ENCODE assay signal across 8 mouse cellular contexts in the genomic region with DNA sequence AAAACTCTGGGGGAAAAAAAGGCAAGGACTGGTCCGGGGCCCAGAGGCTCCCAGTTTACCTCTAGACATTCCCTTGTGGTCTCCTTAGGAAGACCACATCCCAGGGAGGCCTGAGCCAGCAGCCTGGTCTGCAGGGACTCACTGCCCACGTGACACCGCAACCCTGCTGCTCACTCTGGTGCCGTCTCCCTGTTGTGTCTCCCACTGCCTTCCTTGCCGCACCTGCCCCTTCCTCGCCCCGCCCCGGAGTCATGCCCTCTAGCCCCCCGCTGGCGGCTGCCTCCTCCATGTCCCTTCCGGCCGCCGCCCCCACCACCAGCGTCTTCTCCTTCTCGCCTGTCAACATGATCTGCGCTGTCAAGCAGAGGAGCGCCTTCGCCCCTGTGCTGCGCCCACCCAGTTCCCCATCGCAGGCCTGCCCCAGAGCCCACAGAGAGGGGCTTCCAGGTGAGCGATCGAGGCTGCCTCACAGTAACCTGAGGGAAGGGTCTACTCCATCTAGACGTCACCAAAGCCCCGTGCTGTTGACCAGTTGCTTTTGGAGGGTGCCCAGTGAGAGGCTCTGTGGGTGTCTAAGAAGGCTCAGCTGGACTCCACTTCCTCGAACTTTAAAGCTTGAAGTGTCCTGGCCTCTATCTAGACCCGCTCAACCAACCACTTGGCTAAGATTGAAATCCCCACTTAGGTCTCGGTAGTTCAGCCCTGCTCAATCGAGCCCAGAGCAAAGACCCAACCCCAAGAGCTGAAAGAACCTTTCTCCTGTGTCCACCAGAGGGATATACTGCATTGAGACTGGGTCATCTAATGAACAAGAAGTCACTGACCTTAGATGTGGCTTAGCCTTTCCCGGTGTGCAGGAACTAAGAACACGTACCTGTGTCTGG. TPM values are rescaled to one million over a fixed set of nuclear protein-coding genes. Genes with fewer than 3 reads are reported as not detected.
A peak's percentile ranks its signal among the peaks of the same experiment; 100 is the strongest.
DNase-seq lines count a peak whose midpoint lies in the region; ATAC-seq lines count a peak whose summit lies in the region.

No protein-coding gene starts in this region.

- intact Hi-C loops in heart, postnatal 36 days (cut with DNase I), result no loop called here
- intact Hi-C loops in left cerebral cortex, postnatal 36 days (cut with DNase I), result no loop called here

- no peaks in the 10 kb centered on the region for H3K9me3 ChIP-seq in heart, embryonic 11.5 days (replicated peaks; ENCODE audit: control insufficient read depth, low read length)
- H3K9me3 ChIP-seq in forebrain, embryonic 11.5 days (ENCODE audit: control insufficient read depth, low read length), result no peaks in the 10 kb centered on the region
- no peaks in the 10 kb centered on the region for H3K9me3 ChIP-seq in neural tube, embryonic 12.5 days

- 4% methylated on average over 30 of the region's 30 CpGs for WGBS in heart, embryonic 11.5 days (ENCODE audit: insufficient replicate concordance)
- WGBS in forebrain, embryonic 11.5 days, result 8% methylated on average over 30 of the region's 30 CpGs
- 9% methylated on average over 30 of the region's 30 CpGs for WGBS in neural tube, embryonic 12.5 days

- no peaks in the 10 kb centered on the region for H3K36me3 ChIP-seq in heart, embryonic 11.5 days (ENCODE audit: control insufficient read depth, insufficient read depth, low read length)
- H3K36me3 ChIP-seq in forebrain, embryonic 11.5 days (ENCODE audit: control insufficient read depth, insufficient read depth, low read length), result no peaks in the 10 kb centered on the region
- H3K36me3 ChIP-seq in neural tube, embryonic 12.5 days, result no peaks in the 10 kb centered on the region

- no peak overlapping the region for H3K27ac ChIP-seq in heart, embryonic 11.5 days (ENCODE audit: low read depth, low read length)
- no peak overlapping the region for H3K27ac ChIP-seq in forebrain, embryonic 11.5 days (ENCODE audit: low read depth, low read length)
- H3K27ac ChIP-seq in neural tube, embryonic 12.5 days, result no peak overlapping the region

- peak overlapping the region; percentile 55 for H3K4me3 ChIP-seq in heart, embryonic 11.5 days (ENCODE audit: low read depth, low read length)
- peak overlapping the region; percentile 23 for H3K4me3 ChIP-seq in forebrain, embryonic 11.5 days (ENCODE audit: low read depth, low read length)
- H3K4me3 ChIP-seq in neural tube, embryonic 12.5 days, result peak overlapping the region; percentile 16; the same call in 1 of the 2 replicates

- peak; percentile 60 for ATAC-seq in heart, embryonic 11.5 days (replicated peaks; ENCODE audit: insufficient number of reproducible peaks, low FRiP score, low TSS enrichment)
- ATAC-seq in forebrain, embryonic 11.5 days (replicated peaks; ENCODE audit: low FRiP score), result no peak
- peak; percentile 25; the same call in 1 of the 2 replicates for ATAC-seq in neural tube, embryonic 12.5 days (ENCODE audit: low FRiP score, low read depth)
- ATAC-seq in frontal cortex, adult (ENCODE audit: low TSS enrichment), result no peak

- DNase-seq in heart, postnatal 36 days, result no peak
- DNase-seq in forebrain, embryonic 11.5 days (ENCODE audit: low spot score), result peak; percentile 51
- peak; percentile 59 to 72 for DNase-seq in kidney, postnatal 4 days
- DNase-seq in cerebellum, postnatal 4 days (ENCODE audit: low spot score in 2 of 2), result no peak
- DNase-seq in left cerebral cortex, postnatal 36 days (ENCODE audit: low spot score in 2 of 2), result no peak

- H3K4me1 ChIP-seq in heart, embryonic 11.5 days (ENCODE audit: control insufficient read depth, insufficient read depth, low read length), result peaks cover 4% of the 10 kb centered on the region
- peaks cover 10% of the 10 kb centered on the region; the same call in 1 of the 2 replicates for H3K4me1 ChIP-seq in forebrain, embryonic 11.5 days (replicated peaks; ENCODE audit: control insufficient read depth, insufficient read depth, low read length)
- peaks cover 16% of the 10 kb centered on the region; the same call in 1 of the 2 replicates for H3K4me1 ChIP-seq in neural tube, embryonic 12.5 days

- H3K9ac ChIP-seq in heart, embryonic 11.5 days (ENCODE audit: low read depth, low read length), result peak overlapping the region; percentile 72
- H3K9ac ChIP-seq in forebrain, embryonic 11.5 days (ENCODE audit: low read length), result 0 out of 2 replicates have a peak overlapping the region, but pooled peaks have one; percentile 12
- H3K9ac ChIP-seq in neural tube, embryonic 12.5 days, result 0 out of 2 replicates have a peak overlapping the region, but pooled peaks have one; percentile 14

- peak overlapping the region; percentile 91 for H3K4me2 ChIP-seq in heart, embryonic 11.5 days
- H3K4me2 ChIP-seq in forebrain, embryonic 11.5 days (ENCODE audit: low read depth, low read length, severe bottlenecking), result peak overlapping the region; percentile 42
- peak overlapping the region; percentile 58 for H3K4me2 ChIP-seq in neural tube, embryonic 12.5 days (replicated peaks)

- peaks cover 38% of the 10 kb centered on the region for H3K27me3 ChIP-seq in heart, embryonic 11.5 days (ENCODE audit: control insufficient read depth, insufficient read depth, low read length)
- H3K27me3 ChIP-seq in forebrain, embryonic 11.5 days (ENCODE audit: control insufficient read depth, insufficient read depth, low read length), result peaks cover 36% of the 10 kb centered on the region
- H3K27me3 ChIP-seq in neural tube, embryonic 12.5 days (replicated peaks), result peaks cover 36% of the 10 kb centered on the region

RNA-seq across cellular contexts. Expression of gene Cpxm1, which starts 31.9 kb away (rescaled TPM):
- polyA plus RNA-seq in heart, embryonic 11.5 days (2014; fragmentation: Nextera tagmentation; extraction: Ambion mirVana), result 27.0 and 31.2 TPM in 2 replicates
- 1 to 10 TPM; 3.4 to 4.7 TPM for total RNA-seq in heart, postnatal 36 days (2021)
- polyA plus RNA-seq in forebrain, embryonic 11.5 days (2014; fragmentation: Nextera tagmentation; extraction: Ambion mirVana), result 27.1 and 29.9 TPM in 2 replicates
- polyA plus RNA-seq in neural tube, embryonic 12.5 days (2016; fragmentation: Nextera tagmentation; extraction: Ambion mirVana), result 32.2 and 34.3 TPM in 2 replicates
- total RNA-seq in left cerebral cortex, postnatal 36 days (2021), result 1 to 10 TPM; 6.1 to 6.2 TPM

RNA-seq across cellular contexts. Expression of gene Gm28372, which starts 39.6 kb away (rescaled TPM):
- polyA plus RNA-seq in heart, embryonic 11.5 days (2014; fragmentation: Nextera tagmentation; extraction: Ambion mirVana), result not detected in 2 replicates
- total RNA-seq in heart, postnatal 36 days (2021), result not detected
- not detected in 2 replicates for polyA plus RNA-seq in forebrain, embryonic 11.5 days (2014; fragmentation: Nextera tagmentation; extraction: Ambion mirVana)
- polyA plus RNA-seq in neural tube, embryonic 12.5 days (2016; fragmentation: Nextera tagmentation; extraction: Ambion mirVana), result 0.10 and 0.13 TPM in 2 replicates
- not detected for total RNA-seq in left cerebral cortex, postnatal 36 days (2021)

RNA-seq across cellular contexts. Expression of gene 1700020A23Rik, which starts 39.6 kb away (rescaled TPM):
- polyA plus RNA-seq in heart, embryonic 11.5 days (2014; fragmentation: Nextera tagmentation; extraction: Ambion mirVana), result not detected in 2 replicates
- total RNA-seq in heart, postnatal 36 days (2021), result not detected
- polyA plus RNA-seq in forebrain, embryonic 11.5 days (2014; fragmentation: Nextera tagmentation; extraction: Ambion mirVana), result not detected in 2 replicates
- polyA plus RNA-seq in neural tube, embryonic 12.5 days (2016; fragmentation: Nextera tagmentation; extraction: Ambion mirVana), result 0.29 TPM in 1 of 2 replicates, not detected in the other
- total RNA-seq in left cerebral cortex, postnatal 36 days (2021), result not detected

RNA-seq across cellular contexts. Expression of gene Tmem239, which starts 40.8 kb away (rescaled TPM):
- not detected in 2 replicates for polyA plus RNA-seq in heart, embryonic 11.5 days (2014; fragmentation: Nextera tagmentation; extraction: Ambion mirVana)
- not detected for total RNA-seq in heart, postnatal 36 days (2021)
- polyA plus RNA-seq in forebrain, embryonic 11.5 days (2014; fragmentation: Nextera tagmentation; extraction: Ambion mirVana), result not detected in 2 replicates
- not detected in 2 replicates for polyA plus RNA-seq in neural tube, embryonic 12.5 days (2016; fragmentation: Nextera tagmentation; extraction: Ambion mirVana)
- not detected for total RNA-seq in left cerebral cortex, postnatal 36 days (2021)

RNA-seq across cellular contexts. Expression of gene Vps16, which starts 58.7 kb away (rescaled TPM):
- polyA plus RNA-seq in heart, embryonic 11.5 days (2014; fragmentation: Nextera tagmentation; extraction: Ambion mirVana), result 45.1 and 52.0 TPM in 2 replicates
- total RNA-seq in heart, postnatal 36 days (2021), result 10 to 100 TPM; 25.2 to 30.7 TPM
- polyA plus RNA-seq in forebrain, embryonic 11.5 days (2014; fragmentation: Nextera tagmentation; extraction: Ambion mirVana), result 95.8 and 103 TPM in 2 replicates
- 104 and 120 TPM in 2 replicates for polyA plus RNA-seq in neural tube, embryonic 12.5 days (2016; fragmentation: Nextera tagmentation; extraction: Ambion mirVana)
- total RNA-seq in left cerebral cortex, postnatal 36 days (2021), result 10 to 100 TPM; 78.0 to 78.3 TPM

Comparison
In these comparisons a context has a peak if more than half of its experiments do, and no peak if none do; other contexts are left out.
1. ATAC-seq: peak in heart, embryonic 11.5 days (single experiment) and neural tube, embryonic 12.5 days (single experiment); none in forebrain, embryonic 11.5 days (single experiment) and frontal cortex, adult (single experiment).
2. H3K9ac ChIP-seq: peak in every context shown above with its lines; median percentile 72 in heart, embryonic 11.5 days; 14 in neural tube, embryonic 12.5 days; 12 in forebrain, embryonic 11.5 days.
3. DNase-seq: peak in forebrain, embryonic 11.5 days (single experiment) and kidney, postnatal 4 days (2 of 2); none in heart, postnatal 36 days (0 of 2), cerebellum, postnatal 4 days (0 of 2) and left cerebral cortex, postnatal 36 days (0 of 2).
4. Peak in every context shown above with its lines, with median percentiles within 50 percentile points of each other: H3K4me2 ChIP-seq and H3K4me3 ChIP-seq.